Mouse (Mus musculus) thymus, postnatal 25 days (tissue): Measurements from ENCODE around the gene Npl.
A peak's percentile ranks its signal among the peaks of the same experiment; 100 is the strongest.

ENCODE experiments used
- DNase-seq: peaks from one replicate; pipeline ENCODE4 v3.0.0; 2022

Gene Npl

GRCm38 (mm10) chr1:153549536-153550199 lies at the start of gene Npl:
Npl (minus strand) TSS chr1:153550045.
- peak; percentile 78 for DNase-seq

- DNase-seq: no peak
Measured at GRCm38 (mm10) chr1:153599302-153600045, 49.6 kb upstream of the Npl start.

- DNase-seq: no peak
Measured at GRCm38 (mm10) chr1:153598773-153599172, 48.9 kb upstream of the Npl start.

- no peak for DNase-seq
Measured at GRCm38 (mm10) chr1:153593678-153594077, 43.8 kb upstream of the Npl start.

- no peak for DNase-seq
Measured at GRCm38 (mm10) chr1:153590176-153590734, 40.4 kb upstream of the Npl start.

GRCm38 (mm10) chr1:153587956-153588355 lies 38.1 kb upstream of the Npl start:
- no peak for DNase-seq

- no peak for DNase-seq
Measured at GRCm38 (mm10) chr1:153586826-153587225, 37.0 kb upstream of the Npl start.

GRCm38 (mm10) chr1:153585752-153586151 lies 35.9 kb upstream of the Npl start:
- no peak for DNase-seq

GRCm38 (mm10) chr1:153583189-153583588 lies 33.3 kb upstream of the Npl start:
- DNase-seq: no peak

GRCm38 (mm10) chr1:153574730-153575129 lies 24.9 kb upstream of the Npl start:
- DNase-seq: no peak

GRCm38 (mm10) chr1:153572271-153573043 lies 22.6 kb upstream of the Npl start:
- no peak for DNase-seq

- no peak for DNase-seq
Measured at GRCm38 (mm10) chr1:153565701-153566100, 15.9 kb upstream of the Npl start.

GRCm38 (mm10) chr1:153564701-153565100 lies 14.9 kb upstream of the Npl start:
- no peak for DNase-seq

- no peak for DNase-seq
Measured at GRCm38 (mm10) chr1:153563675-153564074, 13.8 kb upstream of the Npl start.

- no peak for DNase-seq
Measured at GRCm38 (mm10) chr1:153560805-153561204, 11.0 kb upstream of the Npl start.

GRCm38 (mm10) chr1:153559701-153560100 lies 9.9 kb upstream of the Npl start:
- no peak for DNase-seq

- peak; percentile 85 for DNase-seq
Measured at GRCm38 (mm10) chr1:153559126-153559647, 9.3 kb upstream of the Npl start.

- peak; percentile 18 for DNase-seq
Measured at GRCm38 (mm10) chr1:153556896-153557295, 7.1 kb upstream of the Npl start.

GRCm38 (mm10) chr1:153556202-153556601 lies 6.4 kb upstream of the Npl start:
- DNase-seq: no peak

GRCm38 (mm10) chr1:153550814-153551213 lies 969 bp upstream of the Npl start:
- peak; percentile 69 for DNase-seq

- no peak for DNase-seq
Measured at GRCm38 (mm10) chr1:153547555-153547954, 2.3 kb downstream of the Npl start.

- no peak for DNase-seq
Measured at GRCm38 (mm10) chr1:153545196-153545595, 4.6 kb downstream of the Npl start.

GRCm38 (mm10) chr1:153542726-153543320 lies 7.0 kb downstream of the Npl start:
- DNase-seq: no peak
